Mouse (Mus musculus) bone marrow, adult 2 months (tissue): ENCODE data around the gene Bcl2a1d.
"Not testable (repeated sequence)": the region's sequence is repeated elsewhere in the genome, so short reads cannot be mapped to it uniquely, and the experiment has no call there.

ENCODE experiments used
- CTCF ChIP-seq: fragments of 200-500 bp; IDR thresholded peaks from 2 replicates; pipeline ENCODE4 v1.5.1; 2011; ENCODE audit warnings: low read length, control low read depth; ENCODE audit not compliant: control insufficient read depth, insufficient read depth
- POLR2A ChIP-seq: fragments of 200-500 bp; IDR thresholded peaks from 2 replicates; pipeline ENCODE4 v1.6.1; 2011; ENCODE audit warnings: low read depth, mild to moderate bottlenecking, control low read depth, low read length, borderline replicate concordance; ENCODE audit not compliant: control insufficient read depth

DNA sequence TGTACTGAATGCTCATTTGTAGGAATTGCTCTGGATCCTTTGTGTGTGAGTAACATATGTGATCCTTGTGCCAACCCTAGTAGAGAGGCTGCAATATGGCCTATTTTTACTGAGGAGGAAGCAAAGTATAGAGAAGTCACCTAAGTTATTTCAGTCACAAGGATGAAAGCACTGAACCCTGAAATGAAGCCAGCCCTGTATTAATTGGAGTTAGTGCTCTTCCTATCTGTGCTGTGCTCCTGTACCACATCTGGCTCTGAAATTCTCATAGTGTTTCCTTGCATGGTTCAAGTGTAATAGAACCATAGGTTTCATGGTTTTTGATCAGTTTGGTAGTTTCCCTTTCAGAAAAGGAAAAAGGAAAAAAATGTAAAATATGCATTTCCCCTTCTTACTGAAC lies 3.4 kb downstream of the Bcl2a1d start:
- not testable (repeated sequence) for TF ChIP-seq POLR2A, CTCF
